Mouse (Mus musculus) limb, embryonic 14.5 days (tissue): Measurements from ENCODE around the gene Myh7b. TPM values are rescaled to one million over a fixed set of nuclear protein-coding genes. Genes with fewer than 3 reads are reported as not detected.

Experiments used
- ATAC-seq: fragments of 200-750 bp; cut with Nextera tagmentation; 2 replicates; pipeline ENCODE4 v1.8.0; 2017; ENCODE audit warnings: low read depth, moderate number of reproducible peaks, moderate TSS enrichment; ENCODE audit not compliant: low FRiP score
- DNase-seq: peaks from one replicate; pipeline ENCODE4 v3.0.0-alpha.2; 2015; ENCODE audit warnings: low spot score
- H3K27ac ChIP-seq: fragments of 300-500 bp; sonication (generic); replicated peaks from 2 replicates; pipeline ENCODE4 v1.5.1; 2014; ENCODE audit warnings: low read depth, mild to moderate bottlenecking, low read length, moderate library complexity, mixed read lengths
- H3K27me3 ChIP-seq: fragments of 300-500 bp; sonication (generic); 2 replicates; pipeline ENCODE4 v1.6.1; 2014; ENCODE audit warnings: low read length, mixed read lengths; ENCODE audit not compliant: control insufficient read depth, insufficient read depth
- H3K36me3 ChIP-seq: fragments of 300-500 bp; sonication (generic); 2 replicates; pipeline ENCODE4 v1.6.1; 2014; ENCODE audit warnings: mild to moderate bottlenecking, low read length, moderate library complexity, mixed read lengths; ENCODE audit not compliant: control insufficient read depth, insufficient read depth
- H3K4me1 ChIP-seq: fragments of 300-500 bp; sonication (generic); 2 replicates; pipeline ENCODE4 v1.6.1; 2014; ENCODE audit warnings: antibody characterized with exemption, low read length, mixed read lengths; ENCODE audit not compliant: control insufficient read depth, insufficient read depth
- H3K4me2 ChIP-seq: fragments of 300-500 bp; sonication (generic); replicated peaks from 2 replicates; pipeline ENCODE4 v1.6.1; 2014; ENCODE audit warnings: low read depth, mild to moderate bottlenecking, low read length, moderate library complexity; ENCODE audit not compliant: severe bottlenecking
- H3K4me3 ChIP-seq: fragments of 300-500 bp; sonication (generic); replicated peaks from 2 replicates; pipeline ENCODE4 v1.5.1; 2014; ENCODE audit warnings: low read length
- H3K9ac ChIP-seq: fragments of 300-500 bp; sonication (generic); 2 replicates; pipeline ENCODE4 v1.6.1; 2014; ENCODE audit warnings: mild to moderate bottlenecking, low read depth, low read length, moderate library complexity; ENCODE audit not compliant: severe bottlenecking
- H3K9me3 ChIP-seq: fragments of 300-500 bp; sonication (generic); 2 replicates; pipeline ENCODE4 v1.6.1; 2016; ENCODE audit warnings: low read length; ENCODE audit not compliant: control insufficient read depth
- POLR2A ChIP-seq: fragments of 200-500 bp; IDR thresholded peaks from 2 replicates; pipeline ENCODE4 v1.8.0; 2012; ENCODE audit warnings: inconsistent platforms, mild to moderate bottlenecking, moderate library complexity, borderline replicate concordance; ENCODE audit not compliant: insufficient read depth, insufficient read length; ENCODE audit errors: extremely low read depth
- WGBS: fragments of 180-500 bp; shearing (Covaris S2); extraction: QIAGEN DNeasy Blood & Tissue Kit; methylation state at CpG from one replicate; pipeline ENCODE4 v1.1.7; 2014; 5-methylcytosine and 5-hydroxymethylcytosine counted together
- polyA plus RNA-seq, 2 experiments: library from polyadenylated mRNA; depleted of rRNA in 1 of 2; stranded (reverse) in 1 of 2; unstranded in 1 of 2; fragments of >200 nt; fragmentation: Nextera tagmentation in 1 of 2; extraction: Ambion mirVana in 1 of 2; gene quantifications; 2 replicates each; pipeline versions ENCODE4 v1.2.1 to v1.2.3; 2012 to 2014

Gene Myh7b
- polyA plus RNA-seq, 2 experiments = 5.0 to 27.0 TPM

DNA sequence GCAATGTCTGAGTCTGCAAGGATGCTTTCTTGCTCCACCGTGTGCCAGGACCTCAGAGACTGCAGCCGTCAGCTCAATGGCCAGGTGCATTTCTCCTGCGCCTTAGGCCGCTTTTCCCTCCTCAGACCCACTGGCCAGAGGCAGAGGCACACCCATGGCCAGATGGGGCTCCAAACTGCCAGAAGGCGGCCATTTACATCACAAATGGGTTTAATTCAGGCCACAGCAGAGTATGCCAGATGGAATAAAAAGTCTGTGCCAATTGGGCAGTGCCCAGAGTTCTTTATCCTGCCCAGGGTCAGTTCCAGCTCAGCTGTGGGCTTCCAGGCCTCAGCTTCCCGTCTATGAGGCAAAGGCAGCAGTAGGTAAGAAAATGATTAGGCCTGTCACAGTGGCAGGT is 29.6 kb downstream of the Myh7b start:
- Histone ChIP-seq H3K9ac (no peak overlapping the region), H3K9me3 (no peaks in the 10 kb centered on the region), H3K36me3 (peaks cover 98% of the 10 kb centered on the region), H3K4me3 (no peak overlapping the region), H3K27me3 (no peaks in the 10 kb centered on the region), H3K4me2 (no peak overlapping the region), H3K27ac (no peak overlapping the region), H3K4me1 (no peaks in the 10 kb centered on the region)
- no peak for DNase-seq
- no peak for ATAC-seq
- 85% methylated on average over 6 of the region's 6 CpGs for WGBS
- no peak for TF ChIP-seq POLR2A

DNA sequence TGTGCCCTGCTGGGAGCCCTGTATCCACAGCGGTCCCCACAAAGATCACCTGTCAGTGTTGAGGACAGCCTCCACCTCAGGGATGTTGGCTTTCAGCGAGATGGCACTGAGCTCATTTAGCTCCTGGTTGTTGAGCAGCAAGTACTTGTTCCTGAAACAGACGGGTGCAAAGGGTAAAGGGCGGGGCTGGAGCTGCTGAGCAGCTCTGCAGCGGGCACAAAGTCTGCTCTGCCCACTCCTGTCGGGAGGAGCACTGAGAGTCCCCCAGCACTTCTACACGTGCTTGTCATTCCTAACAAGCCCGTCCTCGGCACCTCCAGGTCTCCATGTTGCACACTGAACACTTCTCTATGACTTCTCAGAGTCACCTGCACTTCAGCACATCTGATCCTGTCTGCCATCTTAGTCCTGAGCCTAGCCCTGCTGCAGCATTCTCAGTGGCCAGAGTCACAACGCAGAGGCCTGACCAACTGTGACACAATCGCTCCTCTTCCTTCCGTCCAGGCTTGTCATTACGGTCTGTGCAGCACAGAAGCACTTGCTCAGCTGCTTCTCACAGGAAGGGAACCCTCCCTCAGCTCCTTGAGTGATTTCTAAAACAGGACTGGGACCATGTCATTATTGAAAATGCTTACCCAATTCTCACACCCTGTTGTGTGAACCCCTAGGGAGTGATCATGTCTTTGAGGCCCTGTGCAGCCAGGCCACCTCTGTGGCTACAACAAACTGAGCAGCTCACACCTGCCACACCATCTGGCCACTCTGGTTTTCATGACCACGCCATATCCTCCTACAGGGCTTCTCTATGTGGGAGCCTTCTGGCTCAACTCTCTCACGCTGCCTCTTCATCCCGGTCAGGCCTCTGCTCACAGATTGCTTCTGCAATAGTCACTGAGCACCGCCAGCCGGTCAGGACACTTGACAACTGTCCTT is 30.8 kb downstream of the Myh7b start:
- H3K9ac ChIP-seq = no peak overlapping the region
- WGBS = 87% methylated on average over 18 of the region's 18 CpGs
- H3K4me3 ChIP-seq = no peak overlapping the region
- no peak for TF ChIP-seq POLR2A
- H3K9me3 ChIP-seq = no peaks in the 10 kb centered on the region
- no peak for DNase-seq
- no peaks in the 10 kb centered on the region for H3K27me3 ChIP-seq
- no peak overlapping the region for H3K4me2 ChIP-seq
- no peaks in the 10 kb centered on the region for H3K4me1 ChIP-seq
- H3K27ac ChIP-seq = no peak overlapping the region
- H3K36me3 ChIP-seq = peaks cover 94% of the 10 kb centered on the region
- no peak for ATAC-seq

DNA sequence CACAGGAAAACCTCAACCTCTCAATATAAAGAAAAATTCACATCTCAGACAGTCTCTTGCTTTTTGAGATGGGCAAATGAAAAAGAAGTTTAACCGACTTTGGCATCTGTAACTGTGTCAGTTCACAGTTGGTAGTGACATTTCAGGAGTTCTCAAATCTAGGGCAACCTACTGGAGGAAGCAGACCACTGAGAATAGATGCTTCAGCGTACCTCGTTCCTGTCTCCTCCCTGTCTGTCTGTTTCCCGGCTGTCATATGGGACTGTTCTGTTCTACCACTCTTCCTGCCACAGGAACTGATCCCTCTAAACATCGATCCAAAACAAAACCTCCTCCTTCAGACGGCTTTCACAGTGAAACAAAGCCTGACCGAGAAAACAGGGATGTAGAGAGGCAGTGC is 34.7 kb downstream of the Myh7b start:
- 90% methylated on average over 7 of the region's 7 CpGs for WGBS

DNA sequence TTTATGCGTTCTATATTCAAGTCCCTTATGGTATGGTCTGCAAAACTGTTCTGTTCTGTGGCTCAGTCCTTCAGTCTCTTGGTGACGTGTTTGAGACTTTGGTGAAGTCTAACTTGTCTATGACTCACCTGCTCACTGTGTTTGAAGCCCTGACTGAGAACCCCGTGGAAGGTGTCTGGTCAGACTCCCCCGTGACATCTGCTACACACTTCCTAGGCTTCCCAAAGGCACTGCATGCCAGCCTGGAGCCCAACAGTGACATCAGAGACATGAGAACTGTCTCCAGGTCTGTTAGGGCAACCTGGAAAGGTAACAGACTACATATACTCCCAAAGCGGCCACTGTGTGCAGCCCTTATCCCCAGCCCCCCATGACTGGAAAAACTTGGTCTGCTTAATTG is 41.6 kb downstream of the Myh7b start:
- Histone ChIP-seq H3K4me1 (no peaks in the 10 kb centered on the region), H3K4me2 (no peak overlapping the region), H3K27ac (no peak overlapping the region), H3K4me3 (no peak overlapping the region), H3K27me3 (no peaks in the 10 kb centered on the region), H3K36me3 (peaks cover 95% of the 10 kb centered on the region), H3K9me3 (no peaks in the 10 kb centered on the region), H3K9ac (no peak overlapping the region)
- no peak for ATAC-seq
- TF ChIP-seq POLR2A = no peak
- 90% methylated on average over 5 of the region's 5 CpGs for WGBS
- DNase-seq = no peak

More for the DNA sequence above, 34.7 kb downstream of the Myh7b start:
- DNase-seq = no peak
- Histone ChIP-seq H3K4me3 (no peak overlapping the region), H3K4me1 (no peaks in the 10 kb centered on the region), H3K27me3 (no peaks in the 10 kb centered on the region), H3K27ac (no peak overlapping the region), H3K4me2 (no peak overlapping the region), H3K9me3 (no peaks in the 10 kb centered on the region), H3K9ac (no peak overlapping the region), H3K36me3 (peaks cover 89% of the 10 kb centered on the region)
- no peak for TF ChIP-seq POLR2A
- no peak for ATAC-seq

DNA sequence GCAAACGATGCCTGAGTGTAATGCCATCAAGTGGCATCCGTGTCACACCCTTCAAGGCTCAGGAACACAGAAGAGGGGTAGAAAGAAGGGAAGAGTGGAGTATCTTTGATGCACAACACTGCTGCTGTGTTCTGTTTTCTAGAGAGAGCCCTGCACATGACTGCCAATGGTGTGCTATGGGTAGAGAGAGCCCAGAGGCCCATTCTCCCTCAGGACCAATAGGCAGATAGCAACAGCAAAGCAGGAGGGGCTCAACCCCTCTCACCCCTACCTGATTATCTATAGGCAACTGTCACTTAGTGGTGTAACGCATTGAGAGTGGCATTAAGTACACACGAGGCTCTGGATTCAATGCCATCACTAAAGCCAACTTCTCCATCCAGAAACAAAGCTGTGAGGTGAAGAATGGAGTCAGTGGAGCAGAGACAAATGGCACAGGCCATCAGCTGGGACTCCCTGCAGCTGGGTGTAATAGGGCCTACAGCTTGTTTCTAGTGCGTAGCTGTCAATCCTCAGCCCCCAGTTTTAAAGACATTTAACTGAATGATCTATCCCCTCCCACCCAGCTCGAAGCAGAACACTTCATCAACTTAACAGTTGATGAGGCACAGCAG is 44.9 kb downstream of the Myh7b start:
- Histone ChIP-seq H3K27me3 (no peaks in the 10 kb centered on the region), H3K27ac (no peak overlapping the region), H3K9ac (no peak overlapping the region), H3K36me3 (peaks cover 91% of the 10 kb centered on the region), H3K4me1 (no peaks in the 10 kb centered on the region), H3K4me2 (no peak overlapping the region), H3K9me3 (no peaks in the 10 kb centered on the region), H3K4me3 (no peak overlapping the region)
- ATAC-seq = no peak
- no peak for DNase-seq
- TF ChIP-seq POLR2A = no peak
- WGBS = 91% methylated on average over 6 of the region's 6 CpGs
